Mouse (Mus musculus) ovary, adult 18-20 months (tissue): ENCODE measurements at regions not wholly inside any gene's neighbourhood (a gene's known extent, or its start where the extent isn't known, plus 50 kb on each side); places are given as distances from the start of the nearest gene placed in this dataset.
"Not testable (repeated sequence)": the region's sequence is repeated elsewhere in the genome, so short reads cannot be mapped to it uniquely, and the experiment has no call there.

ENCODE experiments used
- DNase-seq: peaks from one replicate; pipeline ENCODE4 v3.0.0; 2022; ENCODE audit warnings: low spot score, mixed read lengths

DNA sequence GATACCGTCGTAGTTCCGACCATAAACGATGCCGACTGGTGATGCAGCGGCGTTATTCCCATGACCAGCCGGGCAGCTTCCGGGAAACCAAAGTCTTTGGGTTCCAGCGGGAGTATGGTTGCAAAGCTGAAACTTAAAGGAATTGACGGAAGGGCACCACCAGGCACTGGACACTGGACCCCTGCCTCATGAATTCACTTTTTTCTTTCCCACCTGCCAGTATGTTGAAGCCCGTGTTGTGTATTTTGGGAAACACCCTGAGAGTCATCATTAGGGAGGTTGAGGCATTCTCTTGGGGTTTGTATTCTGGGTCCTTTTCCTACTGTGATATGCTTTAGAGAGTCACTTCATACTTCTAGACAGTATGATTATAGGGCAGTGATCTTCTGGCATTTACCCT is 197.9 kb downstream of the Samd9l start:
- DNase-seq = not testable (repeated sequence)

DNA sequence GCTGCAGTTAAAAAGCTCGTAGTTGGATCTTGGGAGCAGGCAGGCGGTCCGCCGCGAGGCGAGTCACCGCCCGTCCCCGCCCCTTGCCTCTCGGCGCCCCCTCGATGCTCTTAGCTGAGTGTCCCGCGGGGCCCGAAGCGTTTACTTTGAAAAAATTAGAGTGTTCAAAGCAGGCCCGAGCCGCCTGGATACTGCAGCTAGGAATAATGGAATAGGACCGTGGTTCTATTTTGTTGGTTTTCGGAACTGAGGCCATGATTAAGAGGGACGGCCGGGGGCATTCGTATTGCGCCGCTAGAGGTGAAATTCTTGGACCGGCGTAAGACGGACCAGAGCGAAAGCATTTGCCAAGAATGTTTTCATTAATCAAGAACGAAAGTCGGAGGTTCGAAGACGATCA is 198.3 kb downstream of the Samd9l start:
- no peak for DNase-seq

DNA sequence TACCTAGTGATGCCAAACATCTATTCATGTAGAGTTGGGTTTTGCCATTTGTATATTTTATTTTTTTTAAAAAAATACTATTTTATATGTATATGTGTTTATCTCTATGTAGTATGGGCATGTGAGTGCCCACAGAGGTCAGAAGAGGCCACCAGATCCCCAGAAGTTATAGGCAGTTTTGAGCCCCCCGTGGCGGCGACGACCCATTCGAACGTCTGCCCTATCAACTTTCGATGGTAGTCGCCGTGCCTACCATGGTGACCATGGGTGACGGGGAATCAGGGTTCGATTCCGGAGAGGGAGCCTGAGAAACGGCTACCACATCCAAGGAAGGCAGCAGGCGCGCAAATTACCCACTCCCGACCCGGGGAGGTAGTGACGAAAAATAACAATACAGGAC is 198.8 kb downstream of the Samd9l start:
- DNase-seq = peak; percentile 36

DNA sequence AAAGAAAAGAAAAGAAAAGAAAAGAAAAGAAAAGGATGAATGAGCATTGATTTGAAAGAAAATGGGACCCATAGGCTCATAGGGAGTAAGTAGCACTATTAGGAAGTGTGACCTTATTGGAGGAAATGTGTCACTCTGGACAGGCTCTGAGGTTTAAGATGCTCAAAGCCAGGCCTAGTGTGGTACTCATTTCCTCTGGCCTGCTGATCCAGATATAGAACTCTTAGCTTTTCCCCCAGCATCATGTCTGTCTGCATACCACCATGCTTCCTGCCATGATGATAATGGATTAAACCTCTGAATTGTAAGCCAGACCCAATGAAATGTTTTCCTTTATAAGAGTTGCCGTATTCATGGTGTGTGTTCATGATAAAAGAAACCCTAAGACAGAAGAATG is 206.9 kb downstream of the Samd9l start:
- not testable (repeated sequence) for DNase-seq

DNA sequence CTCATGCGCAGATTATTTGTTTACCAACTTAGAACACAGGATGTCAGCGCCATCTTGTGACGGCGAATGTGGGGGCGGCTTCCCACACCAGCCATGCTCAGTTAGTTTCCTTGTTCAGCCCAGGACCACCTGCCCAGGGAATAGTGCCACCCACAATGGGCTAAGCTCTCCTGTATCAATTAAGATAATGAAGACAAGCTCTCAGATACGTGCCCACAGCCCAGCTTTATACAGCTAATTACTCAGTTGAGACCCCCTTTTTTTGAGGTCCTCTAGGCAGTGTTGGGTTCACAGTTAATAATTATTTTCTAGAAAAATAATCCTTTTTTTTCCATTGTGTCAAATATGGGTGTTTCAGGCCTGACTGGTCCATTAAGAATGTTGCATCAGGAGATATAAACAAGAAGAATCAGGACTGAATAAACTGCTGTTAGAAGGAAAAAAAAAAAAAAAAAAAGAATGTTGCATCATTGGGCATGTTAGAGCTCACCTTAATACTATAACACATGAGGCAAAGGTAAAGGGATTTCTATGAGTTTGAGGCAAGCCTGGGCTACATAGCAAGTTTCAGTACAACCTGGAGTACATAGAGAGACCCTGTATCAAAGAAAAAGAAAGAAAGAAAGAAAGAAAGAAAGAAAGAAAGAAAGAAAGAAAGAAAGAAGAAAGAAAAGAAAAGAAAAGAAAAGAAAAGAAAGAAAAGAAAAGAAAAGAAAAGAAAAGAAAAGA is 207.5 kb downstream of the Samd9l start:
- DNase-seq = not testable (repeated sequence)

DNA sequence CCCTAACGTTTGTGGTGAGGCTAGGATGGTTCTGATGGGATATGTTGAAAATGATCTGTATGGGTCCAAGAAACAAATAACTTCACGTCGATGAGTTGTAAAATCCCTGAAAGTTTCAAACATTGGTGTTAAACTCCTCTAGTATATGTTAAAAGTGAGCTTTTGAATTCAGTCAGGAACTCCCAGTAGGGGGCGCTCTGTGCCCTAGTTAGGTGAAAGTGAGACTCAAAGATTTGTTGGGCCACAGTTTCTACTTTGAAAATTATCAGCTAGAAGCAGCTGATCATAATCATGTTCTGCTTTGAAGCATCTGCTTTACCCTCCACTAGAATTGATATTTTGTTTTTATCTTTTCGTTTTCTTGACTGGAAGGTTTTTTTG is 215.6 kb downstream of the Samd9l start:
- DNase-seq = no peak

DNA sequence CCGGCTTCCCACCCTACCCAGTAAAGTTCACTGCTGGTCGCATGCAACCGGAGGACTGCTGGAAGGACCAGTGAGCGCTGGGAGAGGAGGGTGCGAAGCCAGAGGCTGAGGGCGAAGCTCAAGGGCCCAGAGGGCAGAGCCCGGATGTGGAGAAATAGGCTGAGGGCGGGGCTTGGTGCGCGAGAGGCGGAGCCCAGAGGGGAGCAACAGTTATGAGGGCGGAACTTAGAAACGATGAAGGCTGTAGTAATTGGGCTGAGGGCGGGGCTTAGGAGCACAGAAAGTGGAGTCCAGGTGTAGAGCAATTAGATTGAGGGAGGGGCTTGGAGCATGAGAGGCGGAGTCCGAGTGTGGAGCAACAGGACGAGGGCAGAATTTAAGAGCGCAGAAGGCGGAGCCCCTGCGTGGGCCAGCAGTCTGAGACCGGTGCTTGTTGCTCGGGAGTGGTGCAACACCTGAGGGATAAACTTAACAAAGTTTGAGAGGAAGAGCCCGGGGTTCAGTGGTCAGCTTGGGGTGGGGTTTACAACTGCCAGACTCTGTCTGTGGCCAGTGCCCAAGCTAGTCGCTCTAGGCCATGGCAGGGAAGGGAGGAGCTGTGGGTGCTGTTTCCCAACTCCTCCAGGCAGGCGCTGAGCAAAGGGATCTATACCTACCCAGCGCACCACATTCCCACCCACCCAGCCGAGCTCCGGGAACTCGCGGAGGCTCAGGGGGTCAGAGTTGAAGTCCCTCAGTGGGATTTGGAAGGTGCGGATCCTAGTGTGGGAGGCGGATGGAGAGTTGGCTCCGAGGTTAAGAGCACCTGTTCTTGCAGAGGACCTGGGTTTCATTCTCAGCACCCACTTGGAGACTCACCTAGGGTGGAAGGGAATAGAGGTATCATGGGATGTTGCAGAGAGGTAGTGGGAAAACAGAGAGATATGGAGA is 216.2 kb downstream of the Samd9l start:
- peak; percentile 58 for DNase-seq

DNA sequence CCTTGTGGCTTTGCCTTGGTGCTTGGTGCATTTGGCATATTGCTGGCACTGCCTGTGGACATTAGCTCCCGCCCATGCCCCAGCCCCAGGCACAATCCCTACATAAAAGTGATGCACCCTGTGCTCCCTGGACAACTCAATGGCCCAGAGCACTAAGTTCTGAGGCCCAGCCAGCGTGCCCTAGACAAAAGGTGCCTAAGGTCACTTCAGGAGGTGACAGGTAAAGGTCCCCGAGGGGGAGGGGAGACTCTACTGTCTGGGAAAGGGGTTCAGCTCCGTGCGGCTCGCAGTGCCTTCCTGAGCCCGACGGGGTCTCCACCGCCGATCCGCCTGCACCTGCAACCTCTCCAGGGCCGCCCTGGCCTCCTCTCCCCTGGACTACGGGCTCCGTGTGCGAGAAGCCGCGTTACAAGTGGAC is 216.9 kb downstream of the Samd9l start:
- DNase-seq = not testable (repeated sequence)

DNA sequence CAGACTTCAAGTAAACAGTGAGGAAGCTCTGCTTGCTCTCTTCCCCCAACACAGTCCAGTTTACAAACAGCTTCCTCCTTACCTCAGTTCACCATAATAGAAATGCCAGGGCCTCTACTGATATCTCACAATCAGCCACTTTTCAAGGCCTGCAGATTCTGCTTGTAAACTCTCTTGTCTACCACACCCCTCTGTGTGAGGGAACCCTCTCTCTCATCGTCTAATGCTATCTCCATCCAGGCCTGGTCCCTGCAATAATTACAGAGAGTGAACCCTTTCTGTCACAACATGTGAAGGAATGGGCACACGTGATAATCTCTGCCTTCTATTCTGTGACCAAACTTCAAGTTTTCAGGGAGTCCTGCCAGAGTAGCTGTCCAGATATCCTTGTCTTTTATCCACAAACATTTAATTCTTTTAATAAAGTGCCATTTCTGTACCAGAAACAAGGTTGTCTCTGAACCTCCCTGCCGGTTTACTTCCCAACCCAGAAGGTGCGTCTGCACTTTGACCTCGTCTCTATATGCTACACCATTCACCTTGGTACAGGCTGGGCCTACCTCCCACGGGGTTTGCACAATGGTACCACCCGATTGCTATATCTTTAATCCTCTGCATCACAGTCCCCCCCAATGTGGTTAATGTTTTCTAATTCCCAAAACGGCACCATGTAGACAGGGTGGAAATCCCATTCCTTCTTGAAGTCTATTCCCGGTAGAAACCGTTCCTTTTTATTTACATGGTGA is 219.6 kb downstream of the Samd9l start:
- DNase-seq = not testable (repeated sequence)

DNA sequence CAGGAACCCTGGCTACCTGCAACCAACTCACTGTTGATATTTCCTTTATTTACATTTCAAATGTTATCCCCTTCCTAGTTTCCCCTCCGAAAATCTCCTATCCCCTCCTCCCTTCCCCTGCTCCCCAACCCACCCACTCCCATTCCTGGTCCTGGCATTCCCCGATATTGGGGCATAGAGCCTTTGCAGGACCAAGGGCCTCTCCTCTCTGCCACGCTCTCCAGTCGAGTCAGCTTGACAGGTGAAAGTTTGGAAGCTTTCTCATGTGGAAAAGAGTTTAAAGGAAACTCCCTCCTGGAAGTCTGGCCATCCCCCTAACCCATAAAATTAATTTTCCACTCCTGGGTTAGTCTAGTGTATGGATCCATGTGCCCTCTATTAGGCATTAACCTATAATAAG is 229.9 kb downstream of the Samd9l start:
- not testable (repeated sequence) for DNase-seq

DNA sequence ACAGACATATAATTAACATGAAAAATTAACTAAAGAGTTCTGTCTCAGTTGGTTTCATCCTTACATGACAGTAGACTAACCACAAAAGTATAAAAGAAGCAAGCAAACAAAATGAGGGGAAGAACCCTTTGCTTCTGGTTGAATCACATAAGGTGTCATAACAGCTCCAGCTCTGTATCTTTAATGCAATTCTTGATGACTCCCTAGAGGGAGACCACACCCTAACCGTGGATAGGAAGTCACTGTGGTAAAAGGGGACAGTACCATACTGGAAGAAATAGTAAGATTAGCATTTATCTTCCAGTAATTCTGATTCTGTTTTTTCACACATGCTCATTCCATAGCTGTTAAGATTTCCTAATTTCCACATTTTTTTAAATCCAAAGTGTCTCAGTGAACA is 233.2 kb downstream of the Samd9l start:
- not testable (repeated sequence) for DNase-seq

DNA sequence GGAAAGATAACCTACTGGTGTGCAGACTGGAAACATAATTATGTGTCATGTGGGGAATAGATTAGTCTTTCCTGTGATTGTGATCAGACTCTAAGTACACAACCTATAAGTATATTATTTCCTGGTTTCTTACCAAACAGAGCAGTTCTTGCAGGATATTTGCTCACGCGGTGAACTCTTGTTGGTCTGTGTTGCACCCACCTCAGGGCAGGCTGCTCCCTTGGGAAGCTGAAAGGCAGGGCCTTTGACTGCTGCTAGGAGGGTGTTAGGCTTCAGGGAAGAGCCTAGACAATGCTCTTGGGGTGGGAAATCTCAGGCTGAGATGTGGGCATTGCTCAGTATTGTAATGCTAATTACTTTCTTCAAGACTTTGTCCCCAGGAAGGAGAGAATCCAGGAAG is 247.5 kb downstream of the Samd9l start:
- DNase-seq = not testable (repeated sequence)

DNA sequence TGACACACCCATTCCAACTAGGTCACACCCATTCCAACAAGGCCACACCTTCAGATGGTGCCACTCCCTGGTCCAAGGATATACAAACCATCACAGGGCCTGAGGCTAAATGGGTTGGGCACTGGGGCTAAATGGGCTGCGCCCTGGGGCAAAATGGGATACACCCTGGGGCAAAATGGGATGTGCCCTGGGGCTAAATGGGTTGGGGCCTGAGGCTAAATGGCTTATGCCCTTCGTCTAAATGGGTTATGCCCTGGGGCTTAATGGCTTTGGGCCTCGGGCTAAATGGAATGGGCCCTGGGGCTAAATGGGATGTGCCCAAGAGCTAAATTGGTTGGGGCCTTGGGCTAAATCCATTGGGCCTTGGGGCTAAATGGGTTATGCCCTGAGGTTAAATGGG is 261.5 kb downstream of the Samd9l start:
- not testable (repeated sequence) for DNase-seq

DNA sequence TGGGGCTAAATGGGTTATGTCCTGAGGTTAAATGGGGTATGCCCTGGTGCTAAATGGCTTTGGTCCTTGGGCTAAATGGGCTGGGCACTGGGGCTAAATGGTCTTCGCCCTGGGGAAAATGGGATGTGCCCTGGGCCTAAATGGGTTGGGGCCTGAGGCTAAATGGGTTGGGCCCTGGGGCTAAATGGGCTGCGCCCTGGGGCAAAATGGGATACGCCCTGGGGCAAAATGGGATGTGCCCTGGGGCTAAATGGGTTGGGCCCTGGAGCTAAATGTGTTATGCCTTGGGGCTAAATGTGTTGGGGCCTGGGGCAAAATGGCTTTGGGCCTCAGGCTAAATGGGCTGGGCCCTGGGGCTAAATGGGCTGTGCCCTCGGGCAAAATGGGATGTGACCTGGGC is 265.6 kb downstream of the Samd9l start:
- DNase-seq = not testable (repeated sequence)

DNA sequence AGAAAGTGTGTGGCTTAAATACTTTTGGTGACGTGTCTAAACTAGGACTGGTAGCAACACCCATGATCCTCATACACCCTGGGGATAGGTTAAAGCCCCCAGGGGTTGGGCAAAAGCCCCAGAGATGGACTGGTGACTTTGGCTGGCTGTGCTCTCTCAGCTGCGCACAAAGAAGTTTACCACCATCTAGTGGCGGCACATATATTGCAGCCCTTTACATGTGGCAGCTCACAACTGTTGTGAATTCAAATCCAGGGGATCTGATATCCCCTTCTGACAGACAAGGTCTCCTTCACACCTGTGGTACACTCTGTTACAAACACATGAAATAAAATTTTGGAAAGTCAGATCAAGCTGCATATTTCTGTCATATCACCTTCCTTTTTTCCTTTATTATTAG is 283.1 kb downstream of the Samd9l start:
- DNase-seq = not testable (repeated sequence)
